Mouse (Mus musculus): ENCODE results near the gene Cldn6.

The Cldn6 gene

GRCm38 (mm10) chr17:23679127-23679835 is at the start of gene Cldn6:
TSS of gene Cldn6 (plus strand) at chr17:23679249.
- no peak for DNase-seq

GRCm38 (mm10) chr17:23630195-23631020 is 48.6 kb upstream of the Cldn6 start:
- peak; percentile 80 for DNase-seq

GRCm38 (mm10) chr17:23631241-23631640 is 47.8 kb upstream of the Cldn6 start:
- DNase-seq: no peak

GRCm38 (mm10) chr17:23644613-23645495 is 34.2 kb upstream of the Cldn6 start, which contains the start of gene Mmp25:
TSS of gene Mmp25 (minus strand) at chr17:23645277.
- DNase-seq: no peak

GRCm38 (mm10) chr17:23645894-23646293 is 33.2 kb upstream of the Cldn6 start:
- no peak for DNase-seq

- no peak for DNase-seq
Measured at GRCm38 (mm10) chr17:23651363-23651762, 27.7 kb upstream of the Cldn6 start.

GRCm38 (mm10) chr17:23653324-23653723 is 25.7 kb upstream of the Cldn6 start:
- DNase-seq: no peak

GRCm38 (mm10) chr17:23654001-23654400 is 25.0 kb upstream of the Cldn6 start:
- no peak for DNase-seq

GRCm38 (mm10) chr17:23654410-23654809 is 24.6 kb upstream of the Cldn6 start:
- no peak for DNase-seq

- no peak for DNase-seq
Measured at GRCm38 (mm10) chr17:23658450-23658849, 20.6 kb upstream of the Cldn6 start.

GRCm38 (mm10) chr17:23660117-23660875 is 18.8 kb upstream of the Cldn6 start, which contains the start of gene Bicdl2:
TSS of gene Bicdl2 (plus strand) at chr17:23660506.
- peak; percentile 79 for DNase-seq

- no peak for DNase-seq
Measured at GRCm38 (mm10) chr17:23660876-23661200, 18.2 kb upstream of the Cldn6 start.

- peak; percentile 26 for DNase-seq
Measured at GRCm38 (mm10) chr17:23661526-23661925, 17.5 kb upstream of the Cldn6 start.

- DNase-seq: peak; percentile 22
Measured at GRCm38 (mm10) chr17:23664556-23665021, 14.5 kb upstream of the Cldn6 start.

- no peak for DNase-seq
Measured at GRCm38 (mm10) chr17:23665511-23665910, 13.5 kb upstream of the Cldn6 start.

GRCm38 (mm10) chr17:23670516-23671074 is 8.5 kb upstream of the Cldn6 start:
- no peak for DNase-seq

- no peak for DNase-seq
Measured at GRCm38 (mm10) chr17:23671519-23671918, 7.5 kb upstream of the Cldn6 start.

GRCm38 (mm10) chr17:23672761-23673160 is 6.3 kb upstream of the Cldn6 start:
- DNase-seq: no peak

GRCm38 (mm10) chr17:23673424-23674073 is 5.5 kb upstream of the Cldn6 start, which contains the start of the genes Hcfc1r1 and Thoc6:
TSS of gene Hcfc1r1 (plus strand) at chr17:23673596.
TSS of gene Thoc6 (minus strand) at chr17:23673882.
- DNase-seq: peak; percentile 93

- no peak for DNase-seq
Measured at GRCm38 (mm10) chr17:23674271-23674952, 4.6 kb upstream of the Cldn6 start.
